Mouse (Mus musculus): ENCODE measurements around the gene Leap2. TPM values are rescaled to one million over a fixed set of nuclear protein-coding genes. Genes with fewer than 3 reads are reported as not detected.

Leap2 gene
- total and polyA plus RNA-seq, 2 experiments = 114 to 140 TPM

DNA sequence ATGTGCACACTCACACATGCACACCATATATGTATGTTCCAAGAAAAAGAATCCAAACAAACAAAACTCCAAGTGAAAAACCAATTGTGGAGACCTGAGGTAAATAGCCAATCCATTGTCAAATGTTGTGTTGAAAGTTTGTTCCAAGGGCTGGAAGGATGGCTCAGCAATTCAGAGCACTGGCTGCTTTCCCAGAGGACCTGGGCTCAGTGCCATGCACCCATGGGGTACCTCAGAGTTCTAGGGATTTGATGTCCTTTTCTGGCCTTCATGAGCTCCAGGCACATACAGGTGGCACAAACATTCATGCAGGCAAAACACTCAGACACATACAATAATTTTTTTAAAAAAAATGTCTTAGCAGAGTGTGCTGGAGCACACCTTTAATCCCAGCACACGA lies 25.6 kb upstream of the Leap2 start:
- H3K27ac ChIP-seq (replicated peaks; ENCODE audit: insufficient read depth, low read depth, low read length) = peak overlapping the region; percentile 89
- 40% methylated on average over 1 of the region's 1 CpGs for WGBS
- DNase-seq (ENCODE audit: extremely low read depth, low read depth, low spot score) = peak; percentile 92

DNA sequence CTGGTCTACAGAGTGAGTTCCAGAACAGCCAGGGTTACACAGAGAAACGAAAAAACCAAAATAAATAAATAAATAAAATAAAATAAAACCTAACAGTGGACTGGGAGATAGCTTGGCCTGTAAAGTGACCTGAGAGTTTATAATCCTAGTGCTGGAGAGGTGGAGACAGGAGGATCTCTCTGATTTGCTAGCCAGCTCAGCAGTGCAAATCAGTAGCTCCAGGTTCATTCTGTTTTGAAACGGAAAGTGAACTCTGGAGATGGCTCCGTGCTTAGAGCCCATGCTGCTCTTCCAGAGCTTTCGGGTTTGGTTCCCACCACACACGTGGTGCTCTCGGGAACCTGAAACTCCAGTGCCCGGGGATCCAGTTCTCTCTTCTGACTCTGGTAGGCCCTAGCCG lies 25.0 kb upstream of the Leap2 start:
- no peak for TF ChIP-seq POLR2A (IDR thresholded peaks at IDR 0.05; ENCODE audit: extremely low read depth, insufficient read depth, low read length)
- no peak for TF ChIP-seq CTCF (IDR thresholded peaks at IDR 0.05; ENCODE audit: low read depth, low read length)
- H3K4me1 ChIP-seq (ENCODE audit: control insufficient read depth, insufficient read depth, low read length) = peaks cover 45% of the 10 kb centered on the region
- DNase-seq (ENCODE audit: extremely low read depth, low read depth, low spot score) = peak; percentile 80
- WGBS = 28% methylated on average over 8 of the region's 8 CpGs
- no peak overlapping the region for H3K9ac ChIP-seq (ENCODE audit: low read depth, low read length)
- H3K36me3 ChIP-seq (ENCODE audit: control insufficient read depth, insufficient read depth, low read length) = no peaks in the 10 kb centered on the region
- H3K4me3 ChIP-seq (ENCODE audit: insufficient read depth, low read depth, low read length) = no peak overlapping the region
- no peaks in the 10 kb centered on the region for H3K79me2 ChIP-seq (ENCODE audit: control insufficient read depth, insufficient read depth, low read length)
- peak overlapping the region; percentile 89 for H3K27ac ChIP-seq (replicated peaks; ENCODE audit: insufficient read depth, low read depth, low read length)
- H3K27me3 ChIP-seq (ENCODE audit: control insufficient read depth, insufficient read depth, low read length) = no peaks in the 10 kb centered on the region

More for the DNA sequence above, 25.6 kb upstream of the Leap2 start:
- Histone ChIP-seq H3K9ac (ENCODE audit: low read depth, low read length) (no peak overlapping the region), H3K4me1 (ENCODE audit: control insufficient read depth, insufficient read depth, low read length) (peaks cover 45% of the 10 kb centered on the region), H3K36me3 (ENCODE audit: control insufficient read depth, insufficient read depth, low read length) (no peaks in the 10 kb centered on the region), H3K27me3 (ENCODE audit: control insufficient read depth, insufficient read depth, low read length) (no peaks in the 10 kb centered on the region), H3K79me2 (ENCODE audit: control insufficient read depth, insufficient read depth, low read length) (no peaks in the 10 kb centered on the region), H3K4me3 (ENCODE audit: insufficient read depth, low read depth, low read length) (no peak overlapping the region)
- TF ChIP-seq POLR2A (IDR thresholded peaks at IDR 0.05; ENCODE audit: extremely low read depth, insufficient read depth, low read length) (no peak), CTCF (IDR thresholded peaks at IDR 0.05; ENCODE audit: low read depth, low read length) (no peak)

DNA sequence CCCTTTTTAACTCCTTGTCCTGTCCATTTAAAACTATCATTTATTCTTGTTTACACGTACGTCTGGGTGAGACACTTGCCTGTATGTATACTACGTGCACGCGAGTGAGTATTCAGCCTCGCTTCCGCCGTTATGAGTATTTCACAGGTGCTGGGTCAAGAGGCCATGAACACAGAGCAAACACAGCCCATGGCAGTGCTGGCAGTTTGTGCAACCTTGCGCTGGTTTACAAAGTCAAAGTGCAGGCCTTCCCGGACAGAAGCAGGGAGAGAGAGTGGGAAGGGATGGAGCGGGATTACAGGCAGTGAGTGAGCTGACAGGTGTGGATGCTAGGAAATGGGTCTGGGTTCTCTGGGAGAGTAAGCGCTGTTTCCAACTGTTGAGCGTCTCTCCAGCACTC lies 23.2 kb upstream of the Leap2 start:
- H3K79me2 ChIP-seq (ENCODE audit: control insufficient read depth, insufficient read depth, low read length) = no peaks in the 10 kb centered on the region
- WGBS = 25% methylated on average over 13 of the region's 13 CpGs
- TF ChIP-seq POLR2A (IDR thresholded peaks at IDR 0.05; ENCODE audit: extremely low read depth, insufficient read depth, low read length) = no peak
- TF ChIP-seq CTCF (IDR thresholded peaks at IDR 0.05; ENCODE audit: low read depth, low read length) = no peak
- no peaks in the 10 kb centered on the region for H3K27me3 ChIP-seq (ENCODE audit: control insufficient read depth, insufficient read depth, low read length)
- no peak overlapping the region for H3K9ac ChIP-seq (ENCODE audit: low read depth, low read length)
- H3K4me3 ChIP-seq (ENCODE audit: insufficient read depth, low read depth, low read length) = no peak overlapping the region
- peaks cover 34% of the 10 kb centered on the region for H3K4me1 ChIP-seq (ENCODE audit: control insufficient read depth, insufficient read depth, low read length)
- H3K27ac ChIP-seq (replicated peaks; ENCODE audit: insufficient read depth, low read depth, low read length) = peak overlapping the region; percentile 19; the same call in 1 of the 2 replicates
- no peaks in the 10 kb centered on the region for H3K36me3 ChIP-seq (ENCODE audit: control insufficient read depth, insufficient read depth, low read length)
- peak; percentile 96 for DNase-seq (ENCODE audit: extremely low read depth, low read depth, low spot score)

DNA sequence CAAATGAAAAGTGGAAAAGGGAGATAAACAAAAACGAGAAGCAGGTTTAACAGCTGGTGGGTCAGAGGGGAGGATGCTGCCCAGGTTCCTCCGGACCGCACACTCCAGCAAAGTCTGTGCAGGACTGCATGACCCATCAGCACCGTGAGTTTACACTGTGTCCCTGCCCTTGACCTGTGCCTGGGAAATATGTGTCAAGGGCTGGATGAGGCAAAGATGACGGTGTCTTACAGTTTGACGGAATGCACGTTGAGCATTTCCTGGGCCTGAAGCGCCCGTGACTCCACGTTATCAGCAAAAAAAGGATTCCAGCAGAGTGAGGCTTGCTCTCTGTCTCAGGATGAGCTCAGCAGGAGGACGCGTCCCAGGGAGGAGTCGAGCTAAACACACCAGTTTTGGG lies 22.6 kb upstream of the Leap2 start:
- H3K4me3 ChIP-seq (ENCODE audit: insufficient read depth, low read depth, low read length) = no peak overlapping the region
- 16% methylated on average over 13 of the region's 13 CpGs for WGBS
- DNase-seq (ENCODE audit: extremely low read depth, low read depth, low spot score) = peak; percentile 68
- H3K4me1 ChIP-seq (ENCODE audit: control insufficient read depth, insufficient read depth, low read length) = peaks cover 28% of the 10 kb centered on the region
- no peaks in the 10 kb centered on the region for H3K27me3 ChIP-seq (ENCODE audit: control insufficient read depth, insufficient read depth, low read length)
- H3K9ac ChIP-seq (ENCODE audit: low read depth, low read length) = no peak overlapping the region
- H3K79me2 ChIP-seq (ENCODE audit: control insufficient read depth, insufficient read depth, low read length) = no peaks in the 10 kb centered on the region
- 0 out of 2 replicates have a peak overlapping the region, but pooled peaks have one; percentile 8 for H3K27ac ChIP-seq (replicated peaks; ENCODE audit: insufficient read depth, low read depth, low read length)
- H3K36me3 ChIP-seq (ENCODE audit: control insufficient read depth, insufficient read depth, low read length) = no peaks in the 10 kb centered on the region
- TF ChIP-seq POLR2A (IDR thresholded peaks at IDR 0.05; ENCODE audit: extremely low read depth, insufficient read depth, low read length) (no peak), CTCF (IDR thresholded peaks at IDR 0.05; ENCODE audit: low read depth, low read length) (no peak)

DNA sequence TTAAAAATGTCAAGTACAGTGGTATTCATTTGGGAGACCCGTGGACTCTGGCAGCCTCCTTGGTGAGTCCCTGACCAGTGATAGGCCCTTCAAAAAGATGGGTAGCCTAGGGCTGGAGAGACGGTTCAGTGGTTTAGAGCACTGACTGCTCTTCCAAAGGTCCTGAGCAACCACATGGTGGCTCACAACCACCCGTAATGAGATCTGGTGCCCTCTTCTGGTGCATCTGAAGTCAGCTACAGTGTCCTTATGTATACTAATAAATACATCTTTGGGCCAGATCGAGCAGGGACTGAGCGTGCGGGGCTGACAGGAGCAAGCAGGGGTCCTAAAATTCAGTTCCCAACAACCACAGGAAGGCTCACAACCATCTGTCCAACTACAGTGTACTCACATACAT lies 20.9 kb upstream of the Leap2 start:
- Histone ChIP-seq H3K27ac (replicated peaks; ENCODE audit: insufficient read depth, low read depth, low read length) (no peak overlapping the region), H3K4me1 (ENCODE audit: control insufficient read depth, insufficient read depth, low read length) (peaks cover 14% of the 10 kb centered on the region), H3K36me3 (ENCODE audit: control insufficient read depth, insufficient read depth, low read length) (no peaks in the 10 kb centered on the region), H3K27me3 (ENCODE audit: control insufficient read depth, insufficient read depth, low read length) (no peaks in the 10 kb centered on the region), H3K4me3 (ENCODE audit: insufficient read depth, low read depth, low read length) (no peak overlapping the region), H3K79me2 (ENCODE audit: control insufficient read depth, insufficient read depth, low read length) (no peaks in the 10 kb centered on the region), H3K9ac (ENCODE audit: low read depth, low read length) (no peak overlapping the region)
- 17% methylated on average over 6 of the region's 6 CpGs for WGBS
- DNase-seq (ENCODE audit: extremely low read depth, low read depth, low spot score) = peak; percentile 44
- TF ChIP-seq CTCF (IDR thresholded peaks at IDR 0.05; ENCODE audit: low read depth, low read length) (peak; percentile 62), POLR2A (IDR thresholded peaks at IDR 0.05; ENCODE audit: extremely low read depth, insufficient read depth, low read length) (no peak)

DNA sequence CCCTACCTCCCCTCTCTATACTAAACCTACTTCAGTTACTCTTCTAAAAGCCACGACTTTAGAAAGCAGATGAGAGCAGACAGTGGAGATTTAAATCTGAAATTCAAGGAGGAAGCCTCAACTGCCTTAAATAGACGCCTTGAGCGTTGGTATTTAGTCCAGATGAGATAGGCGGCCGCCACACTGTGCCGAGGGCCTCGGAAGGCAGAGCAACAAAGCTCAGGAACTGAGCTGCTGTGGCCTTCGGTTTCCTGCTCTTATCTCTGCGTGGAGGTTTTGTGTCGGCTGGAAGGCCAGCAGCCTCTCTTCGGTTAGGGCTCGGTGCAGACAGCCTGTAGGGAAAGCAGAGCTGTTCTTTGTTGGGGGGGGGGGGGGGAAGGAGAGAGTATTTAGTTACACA lies 19.0 kb upstream of the Leap2 start:
- DNase-seq (ENCODE audit: extremely low read depth, low read depth, low spot score) = no peak
- Histone ChIP-seq H3K79me2 (ENCODE audit: control insufficient read depth, insufficient read depth, low read length) (no peaks in the 10 kb centered on the region), H3K9ac (ENCODE audit: low read depth, low read length) (no peak overlapping the region), H3K4me3 (ENCODE audit: insufficient read depth, low read depth, low read length) (no peak overlapping the region), H3K27me3 (ENCODE audit: control insufficient read depth, insufficient read depth, low read length) (no peaks in the 10 kb centered on the region), H3K4me1 (ENCODE audit: control insufficient read depth, insufficient read depth, low read length) (peaks cover 10% of the 10 kb centered on the region), H3K27ac (replicated peaks; ENCODE audit: insufficient read depth, low read depth, low read length) (no peak overlapping the region), H3K36me3 (ENCODE audit: control insufficient read depth, insufficient read depth, low read length) (no peaks in the 10 kb centered on the region)
- TF ChIP-seq CTCF (IDR thresholded peaks at IDR 0.05; ENCODE audit: low read depth, low read length) = no peak
- TF ChIP-seq POLR2A (IDR thresholded peaks at IDR 0.05; ENCODE audit: extremely low read depth, insufficient read depth, low read length) = no peak
- WGBS = 52% methylated on average over 12 of the region's 12 CpGs
